Mouse (Mus musculus) lung, postnatal 25 days (tissue): ENCODE results near the gene Cct5.

ENCODE experiments used
- DNase-seq: peaks from one replicate; pipeline ENCODE4 v3.0.0; 2022; ENCODE audit warnings: low spot score

The Cct5 gene

GRCm38 (mm10) chr15:31601646-31602374, at the start of gene Cct5, which contains the start of gene Fam173b:
Gene Cct5 (minus strand): TSS chr15:31601804.
Gene Fam173b (plus strand): TSS chr15:31601852.
- DNase-seq = peak; percentile 98

DNA sequence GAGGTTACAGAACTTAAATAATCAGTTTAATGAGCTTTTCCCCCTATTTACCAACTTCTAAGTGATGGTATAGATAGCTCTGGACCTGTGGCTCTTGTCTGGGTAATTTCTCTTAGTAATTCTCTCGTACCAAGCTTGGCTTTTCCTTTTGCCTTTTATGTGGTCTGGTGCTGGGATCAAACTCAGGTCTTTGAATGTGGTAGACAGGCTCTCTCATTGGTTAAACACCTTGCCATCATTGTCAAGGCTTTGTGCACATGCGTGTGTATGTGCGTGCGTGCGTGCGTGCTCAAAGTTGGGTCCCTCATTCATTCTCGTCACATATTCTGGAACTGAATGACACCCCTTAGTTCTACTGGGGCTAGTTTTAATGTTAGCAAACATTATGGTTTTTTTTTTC, 49.2 kb upstream of the Cct5 start:
- no peak for DNase-seq

DNA sequence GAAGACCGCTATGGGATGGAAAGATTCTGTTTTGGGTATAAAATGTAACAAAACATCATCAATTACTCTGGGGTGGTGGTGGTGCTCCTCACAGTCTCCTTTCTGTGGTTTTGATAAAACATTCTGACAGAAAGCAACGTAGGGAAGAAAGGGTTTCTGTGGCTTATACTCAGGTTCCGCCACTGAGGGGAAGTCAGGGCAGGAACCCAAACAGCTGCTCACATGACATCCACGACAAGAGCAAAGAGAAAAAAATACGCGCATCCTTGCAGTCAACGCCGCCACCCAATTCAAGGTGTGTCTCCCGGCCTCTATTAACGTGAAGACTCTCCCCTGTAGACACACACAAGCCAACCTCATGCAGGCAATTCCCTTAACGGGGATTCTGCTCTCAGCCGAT, 48.1 kb upstream of the Cct5 start:
- no peak for DNase-seq

GRCm38 (mm10) chr15:31647851-31648569, 46.4 kb upstream of the Cct5 start:
- DNase-seq = no peak

- no peak for DNase-seq
These were observed 45.6 kb upstream of the Cct5 start for GRCm38 (mm10) chr15:31647225-31647624.

GRCm38 (mm10) chr15:31636091-31636595, 34.5 kb upstream of the Cct5 start:
- DNase-seq = no peak

- DNase-seq = no peak
These were observed 33.0 kb upstream of the Cct5 start for GRCm38 (mm10) chr15:31634582-31634981.

DNA sequence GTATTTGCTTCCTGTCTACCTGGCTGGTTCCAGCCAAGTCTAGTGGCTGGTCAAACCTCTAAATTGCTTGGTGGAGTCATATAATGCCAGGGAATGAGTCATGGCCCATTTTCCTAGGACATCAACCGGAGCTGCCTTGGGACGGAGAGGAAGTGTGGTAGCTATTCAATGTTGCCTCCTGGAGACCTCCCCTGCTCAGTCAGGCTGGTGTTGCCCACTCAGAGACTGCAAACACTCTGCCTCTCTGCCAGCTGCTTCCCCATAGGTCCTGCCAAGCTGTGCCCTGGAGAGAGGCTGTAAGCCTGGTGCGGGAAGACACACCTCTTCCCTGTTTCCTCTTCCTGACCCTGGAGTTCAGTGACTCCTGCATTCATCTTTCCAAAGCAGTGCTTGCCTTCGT, 30.9 kb upstream of the Cct5 start:
- DNase-seq = no peak

DNA sequence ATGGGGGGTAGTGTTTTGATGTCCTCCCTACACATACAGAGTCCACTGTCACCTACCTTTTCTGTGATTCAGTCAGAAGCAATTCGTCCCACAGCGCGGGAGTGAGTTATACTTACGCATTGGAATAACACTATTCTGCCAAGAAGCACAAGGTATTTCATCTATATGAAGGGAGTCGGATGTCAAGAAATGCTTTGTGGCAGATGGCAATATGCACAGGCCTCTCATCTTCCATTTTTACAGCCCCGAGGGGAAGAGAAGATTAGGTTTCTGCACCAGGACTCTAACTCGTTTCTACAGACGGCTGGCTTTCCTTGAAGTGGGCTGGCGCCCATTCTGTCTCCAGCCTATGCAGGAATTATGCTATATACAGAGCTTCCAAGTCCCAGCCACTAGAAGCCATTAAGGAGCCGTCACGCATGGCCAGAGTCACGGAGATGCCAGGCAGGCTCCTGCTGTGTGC, 29.8 kb upstream of the Cct5 start:
- no peak for DNase-seq

DNA sequence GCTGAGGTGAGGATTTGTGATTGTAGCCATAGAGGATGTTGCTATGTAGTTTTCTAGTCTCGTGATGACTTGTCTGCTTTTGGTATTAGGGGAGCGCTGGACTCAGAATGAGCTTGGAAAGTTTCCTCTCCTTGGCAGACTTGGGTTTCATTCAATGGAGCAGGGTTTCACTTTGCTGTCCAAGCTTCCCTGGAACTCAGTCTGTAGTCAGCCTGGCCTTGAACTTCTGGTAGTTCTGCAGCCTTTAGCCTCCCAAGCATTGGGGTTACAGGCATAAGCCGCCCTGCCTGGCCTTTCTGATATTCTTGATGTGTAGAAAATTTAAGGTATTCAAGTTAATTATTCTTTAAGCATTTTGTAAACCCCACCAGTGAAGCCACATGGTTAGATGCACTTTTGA, 28.0 kb upstream of the Cct5 start:
- DNase-seq = no peak

- DNase-seq = no peak
These were observed 26.6 kb upstream of the Cct5 start for GRCm38 (mm10) chr15:31628180-31628579.

GRCm38 (mm10) chr15:31627277-31628154, 25.9 kb upstream of the Cct5 start:
- no peak for DNase-seq

- no peak for DNase-seq
These were observed 17.9 kb upstream of the Cct5 start for GRCm38 (mm10) chr15:31619521-31619920.

- DNase-seq = no peak
These were observed 15.7 kb upstream of the Cct5 start for GRCm38 (mm10) chr15:31617261-31617660.

- DNase-seq = no peak
These were observed 13.1 kb upstream of the Cct5 start for GRCm38 (mm10) chr15:31614666-31615065.

DNA sequence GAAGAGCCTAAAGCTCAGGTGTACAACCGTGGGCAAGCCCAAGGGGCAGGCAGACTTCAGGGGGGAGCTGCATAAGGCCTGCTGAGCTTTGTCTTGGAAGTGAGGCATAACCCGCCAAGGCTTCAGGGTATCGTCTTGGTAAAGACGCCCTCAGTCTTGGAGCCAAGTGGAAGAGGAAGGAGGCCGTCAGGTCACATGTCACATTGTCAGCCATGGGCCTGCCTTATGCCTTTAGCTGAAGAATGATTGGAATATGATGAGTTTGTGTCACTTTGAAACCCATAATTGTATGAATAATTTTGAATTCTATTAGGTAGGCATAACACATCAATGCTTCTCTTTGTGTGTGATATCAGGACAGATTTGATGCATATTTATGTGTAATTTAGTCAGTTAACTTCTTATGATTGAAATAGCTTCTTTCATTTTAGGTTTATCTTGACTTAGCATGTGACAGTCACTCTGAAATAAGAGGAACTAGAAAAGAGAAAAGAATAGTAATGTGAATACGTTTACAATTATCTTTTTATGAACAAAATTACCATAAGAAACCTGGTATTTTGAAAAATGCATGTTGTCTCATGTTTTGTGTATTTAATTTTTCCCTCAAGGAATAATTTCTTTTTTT, 12.3 kb upstream of the Cct5 start:
- DNase-seq = no peak

DNA sequence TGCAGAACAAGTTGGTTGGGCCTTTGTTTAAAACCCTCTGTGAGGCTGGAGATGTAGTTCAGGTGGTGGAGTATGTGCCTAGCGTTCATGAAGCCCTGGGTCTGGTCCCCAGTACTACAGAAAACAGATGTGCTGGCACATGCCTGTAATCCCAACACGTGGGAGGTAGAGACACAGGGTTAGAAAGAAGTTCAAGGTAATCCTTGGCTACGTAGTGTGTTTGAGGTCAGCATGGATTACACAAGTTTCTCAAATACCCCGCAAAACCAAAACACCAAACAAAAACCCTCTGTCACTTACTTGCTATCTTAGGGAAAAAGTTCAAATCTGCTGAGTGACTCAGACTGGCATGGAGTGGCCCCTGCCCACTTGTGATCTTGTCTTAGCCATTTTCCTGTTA, 10.4 kb upstream of the Cct5 start:
- DNase-seq = no peak

DNA sequence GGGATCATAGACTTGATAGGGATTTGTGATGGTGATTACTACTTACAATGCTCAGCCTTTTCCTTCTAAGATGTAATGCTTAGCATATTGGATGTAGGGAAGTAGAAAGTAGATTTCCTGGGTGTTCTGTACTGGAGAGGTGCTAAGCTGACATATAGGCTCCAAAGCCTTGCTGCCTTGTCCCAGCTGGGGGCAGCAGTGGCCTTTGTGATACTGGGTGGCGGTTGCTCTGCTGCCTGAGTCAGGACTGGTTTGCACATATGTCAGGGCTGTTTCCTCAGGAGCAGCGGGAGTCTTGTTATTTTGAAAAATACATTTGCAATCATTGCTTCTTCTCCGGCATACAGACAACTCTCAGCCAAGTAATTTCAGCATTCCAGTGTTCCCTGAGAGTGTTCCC, 9.4 kb upstream of the Cct5 start:
- DNase-seq = no peak

GRCm38 (mm10) chr15:31606821-31607220, 5.2 kb upstream of the Cct5 start:
- DNase-seq = peak; percentile 59

GRCm38 (mm10) chr15:31603113-31603512, 1.5 kb upstream of the Cct5 start:
- no peak for DNase-seq

GRCm38 (mm10) chr15:31602426-31602825, 822 bp upstream of the Cct5 start:
- DNase-seq = peak; percentile 46

DNA sequence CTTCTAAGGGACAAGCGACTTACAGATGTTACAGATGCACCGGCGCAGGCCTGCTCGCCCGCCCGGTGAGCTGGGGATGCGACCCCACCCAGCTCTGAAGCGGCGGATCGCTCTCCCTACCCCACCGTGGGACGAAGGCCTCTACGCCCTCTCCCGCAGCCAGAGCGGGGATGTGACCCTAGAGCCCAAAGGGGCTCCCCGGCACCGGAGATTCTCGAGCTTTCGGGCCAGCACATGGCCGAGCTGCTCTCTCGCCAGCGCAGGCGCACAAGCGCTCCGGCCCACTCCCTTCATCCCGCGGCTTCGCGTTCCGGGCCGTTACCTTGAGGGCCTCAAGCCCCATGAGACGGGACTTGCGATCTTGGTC, 342 bp downstream of the Cct5 start:
- DNase-seq = no peak
